8 mouse cellular contexts compared by ENCODE assay signal in the genomic region with DNA sequence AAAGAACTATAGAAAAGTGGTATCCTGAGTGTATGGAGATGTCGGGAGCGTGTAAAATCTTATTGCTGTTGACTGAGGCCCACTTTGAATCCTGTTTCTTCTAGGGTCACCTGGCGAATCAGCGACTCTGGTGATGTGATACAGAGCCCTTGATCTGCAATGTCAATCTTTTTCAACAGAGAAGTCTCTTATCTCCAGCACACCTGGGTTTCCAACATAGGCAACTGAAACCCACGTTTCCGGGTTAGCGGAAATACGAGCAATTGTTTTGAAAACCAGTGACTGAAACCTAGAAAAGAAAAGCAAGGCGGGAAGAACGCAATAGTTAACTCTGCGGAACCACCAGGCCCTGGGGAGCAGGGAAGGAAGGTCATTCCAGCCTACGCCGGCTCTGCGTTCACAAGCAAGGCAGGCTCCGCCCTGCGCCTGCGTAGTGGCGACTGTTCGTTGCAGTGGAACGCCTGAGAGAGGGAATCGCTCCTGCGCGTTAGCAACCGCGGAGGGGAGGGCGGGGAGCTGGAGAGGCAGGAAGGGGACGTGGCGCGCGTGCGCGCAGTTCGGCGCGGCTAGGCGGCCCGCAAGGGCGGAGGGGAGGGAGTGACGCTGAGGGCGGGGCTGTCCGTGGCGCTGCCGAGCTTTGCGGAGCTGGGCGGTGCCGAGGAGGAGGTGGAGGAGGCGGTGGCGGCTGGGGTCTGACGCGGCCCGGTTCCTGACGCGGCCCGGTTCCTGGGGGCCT. TPM values are rescaled to one million over a fixed set of nuclear protein-coding genes. Genes with fewer than 3 reads are reported as not detected.
A peak's percentile ranks its signal among the peaks of the same experiment; 100 is the strongest.
DNase-seq lines count a peak whose midpoint lies in the region; ATAC-seq and TF ChIP-seq lines count a peak whose summit lies in the region.

Ppp1cb (plus strand) TSS at position 436 of the 736 bp plus-strand sequence.

- H3K79me2 ChIP-seq in C2C12 (ENCODE audit: control insufficient read depth, insufficient read depth) (peaks cover 44% of the 10 kb centered on the region), myocyte (ENCODE audit: control insufficient read depth, insufficient read depth) (peaks cover 42% of the 10 kb centered on the region)
- peaks cover 14% of the 10 kb centered on the region; the same call in 1 of the 2 replicates for H3K79me2 ChIP-seq in liver, adult 2 months (ENCODE audit: control insufficient read depth, insufficient read depth, low read length)

- H3K9me3 ChIP-seq in erythroblast, embryonic 14.5 days (ENCODE audit: control insufficient read depth, low read length): no peaks in the 10 kb centered on the region
- no peaks in the 10 kb centered on the region for H3K9me3 ChIP-seq in heart, embryonic 11.5 days (replicated peaks; ENCODE audit: control insufficient read depth, low read length)
- no peaks in the 10 kb centered on the region for H3K9me3 ChIP-seq in kidney, embryonic 16.5 days (ENCODE audit: low read length)

- TF ChIP-seq CTCF in C2C12 (IDR thresholded peaks at IDR 0.05; ENCODE audit: control insufficient read depth, insufficient read depth, insufficient read length): no peak
- no peak for TF ChIP-seq CTCF in brain, embryonic 14.5 days (IDR thresholded peaks at IDR 0.05; ENCODE audit: borderline replicate concordance, extremely low read depth, insufficient read depth, insufficient read length)
- TF ChIP-seq CTCF in liver, adult 2 months (IDR thresholded peaks at IDR 0.05; ENCODE audit: low read depth, low read length): no peak

- H3K4me2 ChIP-seq in heart, embryonic 11.5 days: peak within 1 kb of the TSS; percentile 75
- peak within 1 kb of the TSS; percentile 63 for H3K4me2 ChIP-seq in kidney, embryonic 16.5 days (replicated peaks; ENCODE audit: low read depth, low read length)
- H3K4me2 ChIP-seq in myocyte (ENCODE audit: low read depth): peak within 1 kb of the TSS; percentile 79

- H3K4me1 ChIP-seq in erythroblast, embryonic 14.5 days (ENCODE audit: control insufficient read depth): peaks cover 36% of the 10 kb centered on the region
- H3K4me1 ChIP-seq in heart, embryonic 11.5 days (ENCODE audit: control insufficient read depth, insufficient read depth, low read length): peaks cover 13% of the 10 kb centered on the region
- peaks cover 22% of the 10 kb centered on the region for H3K4me1 ChIP-seq in kidney, embryonic 16.5 days (ENCODE audit: insufficient read depth, low read length)
- H3K4me1 ChIP-seq in liver, adult 2 months (ENCODE audit: control insufficient read depth, insufficient read depth, low read length): peaks cover 8% of the 10 kb centered on the region

- TF ChIP-seq POLR2A in brain, embryonic 14.5 days (IDR thresholded peaks at IDR 0.05; ENCODE audit: borderline replicate concordance, extremely low read depth, insufficient read depth, insufficient read length, poor library complexity, severe bottlenecking): peak; percentile 55
- TF ChIP-seq POLR2A in liver, adult 2 months (IDR thresholded peaks at IDR 0.05; ENCODE audit: extremely low read depth, insufficient read depth, low read length): peak; percentile 71
- peak; percentile 77 for TF ChIP-seq POLR2A in myocyte (IDR thresholded peaks at IDR 0.05; ENCODE audit: insufficient read length, low read depth)

- 1% methylated on average over 50 of the region's 54 CpGs for WGBS in heart, embryonic 11.5 days (ENCODE audit: insufficient replicate concordance)
- under 1% methylated on average over 35 of the region's 54 CpGs for WGBS in kidney, embryonic 16.5 days
- under 1% methylated on average over 51 of the region's 54 CpGs for WGBS in liver, adult 2 months

- peak within 1 kb of the TSS; percentile 96 for H3K9ac ChIP-seq in heart, embryonic 11.5 days (ENCODE audit: low read depth, low read length)
- peak within 1 kb of the TSS; percentile 100 for H3K9ac ChIP-seq in kidney, embryonic 16.5 days (replicated peaks; ENCODE audit: low read length)
- H3K9ac ChIP-seq in liver, adult 2 months (ENCODE audit: low read depth, low read length): peak within 1 kb of the TSS; percentile 96

- ATAC-seq in heart, embryonic 11.5 days (replicated peaks; ENCODE audit: insufficient number of reproducible peaks, low FRiP score, low TSS enrichment): peak; percentile 99
- peak; percentile 99 for ATAC-seq in kidney, embryonic 16.5 days (ENCODE audit: low FRiP score, low TSS enrichment)

- H3K4me3 ChIP-seq in C2C12 (ENCODE audit: insufficient read depth, poor library complexity, severe bottlenecking) (peak within 1 kb of the TSS; percentile 78), myocyte (peak within 1 kb of the TSS; percentile 86)
- H3K4me3 ChIP-seq in erythroblast, embryonic 14.5 days (replicated peaks): peak within 1 kb of the TSS; percentile 73
- H3K4me3 ChIP-seq in heart, embryonic 11.5 days (ENCODE audit: low read depth, low read length): peak within 1 kb of the TSS; percentile 95
- peak within 1 kb of the TSS; percentile 98 for H3K4me3 ChIP-seq in kidney, embryonic 16.5 days (ENCODE audit: low read length)
- peak within 1 kb of the TSS; percentile 93 for H3K4me3 ChIP-seq in liver, adult 2 months (ENCODE audit: insufficient read depth, low read depth, low read length)

- H3ac ChIP-seq in C2C12 (ENCODE audit: control insufficient read depth, insufficient read length, low read depth): peak within 1 kb of the TSS; percentile 96
- H3ac ChIP-seq in myocyte (ENCODE audit: control insufficient read depth, insufficient read length): peak within 1 kb of the TSS; percentile 89

- peak; percentile 100 for DNase-seq in brain, embryonic 14.5 days (ENCODE audit: low read depth)
- DNase-seq in liver, adult 2 months (ENCODE audit: extremely low read depth, low read depth, low spot score): peak; percentile 96
- peak; percentile 100 for DNase-seq in splenic B cell, adult 2 months (ENCODE audit: low read depth, low spot score)

- H3K27me3 ChIP-seq in C2C12 (ENCODE audit: control insufficient read depth, insufficient read depth, insufficient read length): no peaks in the 10 kb centered on the region
- H3K27me3 ChIP-seq in erythroblast, embryonic 14.5 days (ENCODE audit: control insufficient read depth): peaks cover 15% of the 10 kb centered on the region
- no peaks in the 10 kb centered on the region for H3K27me3 ChIP-seq in heart, embryonic 11.5 days (ENCODE audit: control insufficient read depth, insufficient read depth, low read length)
- no peaks in the 10 kb centered on the region for H3K27me3 ChIP-seq in kidney, embryonic 16.5 days (ENCODE audit: insufficient read depth, low read length)
- H3K27me3 ChIP-seq in liver, adult 2 months (ENCODE audit: control insufficient read depth, insufficient read depth, low read length): no peaks in the 10 kb centered on the region
- no peaks in the 10 kb centered on the region for H3K27me3 ChIP-seq in myocyte (ENCODE audit: control insufficient read depth, insufficient read depth, insufficient read length)
- no peaks in the 10 kb centered on the region for H3K27me3 ChIP-seq in splenic B cell, adult 2 months (ENCODE audit: control insufficient read depth, insufficient read depth, low read length, poor library complexity, severe bottlenecking)

- H3K79me3 ChIP-seq in C2C12 (ENCODE audit: low read depth): peaks cover 42% of the 10 kb centered on the region

- H3K36me3 ChIP-seq in C2C12 (ENCODE audit: control insufficient read depth, insufficient read depth) (no peaks in the 10 kb centered on the region), myocyte (ENCODE audit: control insufficient read depth, insufficient read depth) (no peaks in the 10 kb centered on the region)
- H3K36me3 ChIP-seq in erythroblast, embryonic 14.5 days (ENCODE audit: control insufficient read depth): peaks cover 9% of the 10 kb centered on the region
- H3K36me3 ChIP-seq in heart, embryonic 11.5 days (ENCODE audit: control insufficient read depth, insufficient read depth, low read length): no peaks in the 10 kb centered on the region
- H3K36me3 ChIP-seq in kidney, embryonic 16.5 days (ENCODE audit: insufficient read depth, low read length): no peaks in the 10 kb centered on the region
- H3K36me3 ChIP-seq in liver, adult 2 months (ENCODE audit: control insufficient read depth, insufficient read depth, low read length): no peaks in the 10 kb centered on the region
- H3K36me3 ChIP-seq in splenic B cell, adult 2 months (ENCODE audit: control insufficient read depth, insufficient read depth, low read length, poor library complexity, severe bottlenecking): no peaks in the 10 kb centered on the region

- H3K27ac ChIP-seq in heart, embryonic 11.5 days (ENCODE audit: low read depth, low read length): peak within 1 kb of the TSS; percentile 100
- peak within 1 kb of the TSS; percentile 99 for H3K27ac ChIP-seq in kidney, embryonic 16.5 days (ENCODE audit: low read length)
- H3K27ac ChIP-seq in liver, adult 2 months (replicated peaks; ENCODE audit: insufficient read depth, low read depth, low read length): peak within 1 kb of the TSS; percentile 83

TF ChIP-seq in C2C12, 6 proteins besides CTCF, POLR2A, EP300 and RAD21:
- peak; percentile 31 for TF ChIP-seq MAX (IDR thresholded peaks at IDR 0.05)
- no peak for TF ChIP-seq FOSL1 (IDR thresholded peaks at IDR 0.05; ENCODE audit: insufficient read depth, low read length, poor library complexity, severe bottlenecking)

TF ChIP-seq in myocyte, 11 proteins besides CTCF, POLR2A, EP300 and RAD21 (continues in another document):
- TF ChIP-seq USF1 (IDR thresholded peaks at IDR 0.05; ENCODE audit: low read depth) (no peak), CEBPB (IDR thresholded peaks at IDR 0.05; ENCODE audit: insufficient read depth, poor library complexity, severe bottlenecking) (no peak), TCF3 (IDR thresholded peaks at IDR 0.05; ENCODE audit: insufficient read length, low read depth) (no peak), MAX (IDR thresholded peaks at IDR 0.05; ENCODE audit: low read depth) (no peak), SRF (IDR thresholded peaks at IDR 0.05; ENCODE audit: control insufficient read depth, insufficient read length, low read depth) (peak; percentile 28), E2F4 (IDR thresholded peaks at IDR 0.05; ENCODE audit: insufficient read depth) (no peak), REST (IDR thresholded peaks at IDR 0.05; ENCODE audit: insufficient read depth, insufficient read length) (no peak), MYOG (IDR thresholded peaks at IDR 0.05; ENCODE audit: control insufficient read depth in 1 of 3, insufficient read depth in 1 of 3, insufficient read length in 2 of 3, low read depth in 2 of 3) (peak in 1 of 3 experiments; percentile 8), POLR2AphosphoS2 (IDR thresholded peaks at IDR 0.05; ENCODE audit: insufficient read length, low read depth) (peak; percentile 79), MYOD1 (IDR thresholded peaks at IDR 0.05; ENCODE audit: control insufficient read depth in 1 of 3, insufficient read length in 2 of 3, low read depth in 2 of 3) (no peak)

RNA-seq across cellular contexts. Expression of gene Ppp1cb, which starts in this region (rescaled TPM):
- 37.9 TPM for polyA plus RNA-seq in C2C12 (2012; fragmentation: generic; extraction: Trizol)
- 167 and 198 TPM in 2 replicates for polyA plus RNA-seq in brain, embryonic 14.5 days (2012; rRNA removed)
- 2.6 and 3.2 TPM in 2 replicates for polyA plus RNA-seq in erythroblast, embryonic 14.5 days (2012)
- 264 and 300 TPM in 2 replicates for polyA plus RNA-seq in heart, embryonic 11.5 days (2014; fragmentation: Nextera tagmentation; extraction: Ambion mirVana)
- polyA plus RNA-seq in kidney, embryonic 16.5 days (2015; fragmentation: Nextera tagmentation; extraction: Ambion mirVana): 190 and 195 TPM in 2 replicates
- total RNA-seq in liver, adult 2 months (2014; rRNA removed): 104 and 107 TPM in 2 replicates
- 11.9 and 12.1 TPM in 2 replicates for polyA plus RNA-seq in liver, adult 2 months (2012; rRNA removed)
- 62.5 TPM for polyA plus RNA-seq in myocyte (2012; fragmentation: generic; extraction: Trizol)

Comparison
In these comparisons a context has a peak if more than half of its experiments do, and no peak if none do; other contexts are left out.
1. Peak in every context shown above with its lines: DNase-seq, ATAC-seq, H3K4me3 ChIP-seq and H3K27ac ChIP-seq.